Mouse (Mus musculus) MEL (cell line): ENCODE data around the gene D10Wsu102e. TPM values are rescaled to one million over a fixed set of nuclear protein-coding genes. Genes with fewer than 3 reads are reported as not detected.
"Not testable (repeated sequence)": the region's sequence is repeated elsewhere in the genome, so short reads cannot be mapped to it uniquely, and the experiment has no call there.

Experiments
- DNase-seq: peaks from one replicate; pipeline ENCODE4 v3.0.0; 2011; ENCODE audit warnings: low read depth, low spot score
- H3K27ac ChIP-seq: 2 replicates; pipeline ENCODE4 v1.5.1; 2012; ENCODE audit warnings: low read depth, mild to moderate bottlenecking, control low read depth, low read length, moderate library complexity; ENCODE audit not compliant: control insufficient read depth
- H3K27me3 ChIP-seq, 2 experiments: fragments of 150-350 bp in 1 of 2; sonication (generic) in 1 of 2; 2 replicates each; pipeline ENCODE4 v1.6.1; 2012; ENCODE audit warnings: low read length in 2 of 2, mild to moderate bottlenecking in 2 of 2, improper control_type of control experiment in 1 of 2, moderate library complexity in 1 of 2; ENCODE audit not compliant: insufficient read depth in 2 of 2, control insufficient read depth in 1 of 2
- H3K36me3 ChIP-seq, 2 experiments: 2 replicates each; pipeline ENCODE4 v1.6.1; 2012 to 2014; ENCODE audit warnings: low read length in 2 of 2, improper control_type of control experiment in 1 of 2, inconsistent platforms in 1 of 2, mild to moderate bottlenecking in 1 of 2; ENCODE audit not compliant: insufficient read depth in 2 of 2, control insufficient read depth in 1 of 2
- H3K4me1 ChIP-seq, 2 experiments: fragments of 150-350 bp in 1 of 2; sonication (generic) in 1 of 2; 2 replicates each; pipeline ENCODE4 v1.6.1; 2012; ENCODE audit warnings: low read length in 2 of 2, improper control_type of control experiment in 1 of 2, mild to moderate bottlenecking in 1 of 2; ENCODE audit not compliant: insufficient read depth in 2 of 2, control insufficient read depth in 1 of 2
- H3K4me3 ChIP-seq, 2 experiments: fragments of 150-350 bp in 1 of 2; sonication (generic) in 1 of 2; 2 replicates each; pipeline ENCODE4 v1.5.1; 2012; ENCODE audit warnings: low read depth in 2 of 2, low read length in 2 of 2, mild to moderate bottlenecking in 2 of 2, moderate library complexity in 2 of 2, control low read depth in 1 of 2, improper control_type of control experiment in 1 of 2; ENCODE audit not compliant: control insufficient read depth in 1 of 2, insufficient read depth in 1 of 2
- H3K79me2 ChIP-seq: 2 replicates; pipeline ENCODE4 v1.6.1; 2012; ENCODE audit warnings: mild to moderate bottlenecking, low read length, moderate library complexity; ENCODE audit not compliant: control insufficient read depth, poor library complexity, insufficient read depth
- H3K9ac ChIP-seq: 2 replicates; pipeline ENCODE4 v1.6.1; 2012; ENCODE audit warnings: low read depth, mild to moderate bottlenecking, control low read depth, low read length, moderate library complexity; ENCODE audit not compliant: control insufficient read depth, poor library complexity, severe bottlenecking
- H3K9me3 ChIP-seq: fragments of 150-350 bp; sonication (generic); replicated peaks from 2 replicates; pipeline ENCODE4 v1.6.1; 2012; ENCODE audit warnings: mild to moderate bottlenecking, low read length, improper control_type of control experiment, moderate library complexity; ENCODE audit not compliant: insufficient read depth
- BHLHE40 ChIP-seq: IDR thresholded peaks from 2 replicates; pipeline ENCODE4 v1.6.1; 2012; ENCODE audit warnings: low read depth, mild to moderate bottlenecking, inconsistent platforms, low read length, improper control_type of control experiment, borderline replicate concordance
- CHD2 ChIP-seq: IDR thresholded peaks from 2 replicates; pipeline ENCODE4 v1.6.1; 2011; ENCODE audit warnings: low read length, improper control_type of control experiment
- GABPA ChIP-seq: IDR thresholded peaks from 2 replicates; pipeline ENCODE4 v1.6.1; 2012; ENCODE audit warnings: low read depth, mild to moderate bottlenecking, inconsistent platforms, low read length, improper control_type of control experiment, moderate library complexity
- MAX ChIP-seq: IDR thresholded peaks from 2 replicates; pipeline ENCODE4 v1.6.1; 2011; ENCODE audit warnings: low read length, improper control_type of control experiment
- POLR2AphosphoS2 ChIP-seq: IDR thresholded peaks from 2 replicates; pipeline ENCODE4 v1.6.1; 2011; ENCODE audit warnings: low read length, improper control_type of control experiment
- polyA plus RNA-seq, 2 experiments: library from polyadenylated mRNA; stranded (reverse) in 1 of 2; unstranded in 1 of 2; fragments of >175 nt in 1 of 2; fragments of >200 nt in 1 of 2; gene quantifications; 2 replicates each; pipeline versions ENCODE4 v1.2.1 to v1.2.4; 2012; ENCODE audit warnings: low replicate concordance in 2 of 2, low read depth in 1 of 2; ENCODE audit not compliant: insufficient read length in 2 of 2, insufficient read depth in 1 of 2, missing spikeins in 1 of 2
- total RNA-seq: library from RNA; depleted of rRNA; stranded (reverse); fragments of 300-350 nt; gene quantifications from 2 replicates; pipeline ENCODE4 v1.2.3, GENCODE M21; 2012

D10Wsu102e gene
- total and polyA plus RNA-seq, 3 experiments: 1.9 to 2.7 (median 2.2) TPM

- Histone ChIP-seq H3K36me3 (peaks cover 0 to 6% of the 10 kb centered on the region in 2 experiments; a peak in 2 of 4 replicates), H3K4me3 (no peak overlapping the region), H3K79me2 (no peaks in the 10 kb centered on the region), H3K4me1 (no peaks in the 10 kb centered on the region), H3K9ac (no peak overlapping the region), H3K27me3 (no peaks in the 10 kb centered on the region), H3K9me3 (no peaks in the 10 kb centered on the region), H3K27ac (no peak overlapping the region)
- DNase-seq: no peak
- no peak for TF ChIP-seq GABPA
Observed at GRCm38 (mm10) chr10:83405031-83405430, 45.0 kb downstream of the D10Wsu102e start.

GRCm38 (mm10) chr10:83405711-83406110 lies 45.7 kb downstream of the D10Wsu102e start:
- Histone ChIP-seq H3K79me2 (no peaks in the 10 kb centered on the region), H3K27ac (no peak overlapping the region), H3K36me3 (peaks cover 0 to 6% of the 10 kb centered on the region in 2 experiments; a peak in 2 of 4 replicates), H3K4me3 (no peak overlapping the region), H3K9me3 (no peaks in the 10 kb centered on the region), H3K9ac (no peak overlapping the region), H3K27me3 (no peaks in the 10 kb centered on the region), H3K4me1 (no peaks in the 10 kb centered on the region)
- TF ChIP-seq MAX: no peak
- TF ChIP-seq CHD2: no peak
- no peak for DNase-seq

GRCm38 (mm10) chr10:83407141-83407540 lies 47.1 kb downstream of the D10Wsu102e start:
- Histone ChIP-seq H3K9ac (no peak overlapping the region), H3K79me2 (no peaks in the 10 kb centered on the region), H3K4me3 (no peak overlapping the region), H3K9me3 (no peaks in the 10 kb centered on the region), H3K36me3 (peaks cover 0 to 8% of the 10 kb centered on the region in 2 experiments; a peak in 2 of 4 replicates), H3K4me1 (no peaks in the 10 kb centered on the region), H3K27me3 (no peaks in the 10 kb centered on the region)
- DNase-seq: no peak
- no peak for TF ChIP-seq BHLHE40
- TF ChIP-seq POLR2AphosphoS2: no peak
- TF ChIP-seq, all 39 proteins: peak for 0
- H3K27ac ChIP-seq: no peak overlapping the region

- not testable (repeated sequence) for H3K27ac ChIP-seq, DNase-seq, H3K27me3 ChIP-seq, H3K36me3 ChIP-seq, H3K79me2 ChIP-seq, H3K4me3 ChIP-seq, H3K9ac ChIP-seq, H3K4me1 ChIP-seq, H3K9me3 ChIP-seq
Observed at GRCm38 (mm10) chr10:83418466-83418865, 58.4 kb downstream of the D10Wsu102e start.
